ENCODE assay signal across 20 mouse cellular contexts in the genomic region with DNA sequence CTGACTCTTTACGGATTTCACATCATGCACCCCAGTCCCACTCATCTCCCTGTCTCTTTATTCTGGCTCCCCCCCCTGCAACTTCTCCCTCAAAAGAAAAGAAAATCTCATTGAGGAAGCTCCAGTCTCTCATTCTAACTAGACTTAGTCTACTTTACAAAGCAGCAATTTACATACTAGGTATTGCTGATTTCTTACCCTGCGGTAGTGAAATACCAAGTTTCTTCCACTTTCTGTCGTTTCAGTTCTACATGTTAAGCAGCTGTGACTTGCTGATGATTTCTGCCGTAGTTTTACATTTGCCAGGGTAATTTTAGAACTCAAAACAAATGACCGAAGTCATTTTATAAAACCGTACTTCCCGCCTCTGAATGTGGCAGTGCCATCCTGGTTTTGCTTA. TPM values are rescaled to one million over a fixed set of nuclear protein-coding genes. Genes with fewer than 3 reads are reported as not detected.
DNase-seq lines count a peak whose midpoint lies in the region; TF ChIP-seq lines count a peak whose summit lies in the region.
"Had no signal": no experiment of that assay in that cellular context is flagged by ENCODE, and none has a peak within 500 bp of the region (broad histone marks: within the 10 kb centered on the region; RNA-seq: fewer than 3 reads in every experiment).

No protein-coding gene starts in this region.

- H3K9ac ChIP-seq in CH12.LX (ENCODE audit: insufficient read depth, low read depth), result no peak overlapping the region

- TF ChIP-seq RAD21 in CH12.LX (IDR thresholded peaks at IDR 0.05; ENCODE audit: low read depth, low read length), result no peak; the same call in 1 of the 2 replicates

- peak; percentile 82 for TF ChIP-seq EP300 in CH12.LX (IDR thresholded peaks at IDR 0.05; ENCODE audit: low read length)

- H3K4me3 ChIP-seq in CH12.LX (replicated peaks in 1 of 3; ENCODE audit: low read depth in 2 of 3, low read length in 2 of 3, poor library complexity in 1 of 3), result no peak overlapping the region

- in situ Hi-C loops in CH12.LX (cut with MboI; ENCODE audit: low pct_ligation_motif_present, low pct_unique_long_range_greater_than_20kb, low sequenced_read_pairs), result no loop called here

- no peak for TF ChIP-seq POLR2A in CH12.LX (IDR thresholded peaks at IDR 0.05; ENCODE audit: low read depth, low read length)

- H3K4me2 ChIP-seq in CH12.LX (ENCODE audit: insufficient read depth, low read depth, poor library complexity, severe bottlenecking), result peak overlapping the region; percentile 71; the same call in 1 of the 2 replicates

- 0 out of 2 replicates have a peak overlapping the region, but pooled peaks have one; percentile 49 for H3K27ac ChIP-seq in CH12.LX (ENCODE audit: insufficient read depth, low read depth)

- H3K27me3 ChIP-seq in CH12.LX (replicated peaks), result no peaks in the 10 kb centered on the region
- H3K27me3 ChIP-seq: Patski had no signal

- peak; percentile 83 for DNase-seq in A20 (ENCODE audit: low read depth, low spot score)
- peak; percentile 73 for DNase-seq in CH12.LX (ENCODE audit: extremely low read depth)
- no peak for DNase-seq in cerebellum, postnatal 36 days
- no peak for DNase-seq in adrenal gland, adult 8-10 months
- DNase-seq: adrenal gland, adult 2 months; adrenal gland, postnatal 10 days; adrenal gland, postnatal 14 days; adrenal gland, postnatal 25 days; adrenal gland, postnatal 36 days; B cell, adult 2 months; cerebellum, adult 11 months; cerebellum, adult 11-12 months; cerebellum, adult 18-20 months; cerebellum, adult 2 months; cerebellum, adult 8-10 months; cerebellum, adult 9-10 months had no signal

- H3K36me3 ChIP-seq in CH12.LX (replicated peaks in 1 of 2; ENCODE audit: control insufficient read depth in 1 of 2, insufficient read depth in 1 of 2, low read length in 1 of 2), result no peaks in the 10 kb centered on the region

- peaks cover 10% of the 10 kb centered on the region for H3K9me3 ChIP-seq in CH12.LX (replicated peaks; ENCODE audit: low read length)
- H3K9me3 ChIP-seq: G1E had no signal

- peaks cover 8 to 42% of the 10 kb centered on the region in 2 experiments for H3K4me1 ChIP-seq in CH12.LX (ENCODE audit: control insufficient read depth in 1 of 2, insufficient read depth in 2 of 2)

- no peak for TF ChIP-seq CTCF in CH12.LX (conservative IDR thresholded peaks at IDR 0.05 in 1 of 2, IDR thresholded peaks at IDR 0.05 in 1 of 2; ENCODE audit: low read depth in 2 of 2, low read length in 2 of 2)

- dilution Hi-C loops in CH12.LX (cut with MboI; ENCODE audit: extremely low pct_ligation_motif_present, extremely low pct_unique_long_range_greater_than_20kb, low sequenced_read_pairs), result no loop called here

- no peaks in the 10 kb centered on the region; the same call in 1 of the 2 replicates for H3K79me2 ChIP-seq in CH12.LX (replicated peaks; ENCODE audit: control insufficient read depth, extremely low read depth, insufficient read depth, poor library complexity, severe bottlenecking)

TF ChIP-seq in CH12.LX, 34 proteins besides CTCF, POLR2A, EP300 and RAD21:
- TF ChIP-seq MYC (IDR thresholded peaks at IDR 0.05; ENCODE audit: low read depth, low read length) (no peak), MEF2A (IDR thresholded peaks at IDR 0.05; ENCODE audit: borderline replicate concordance, low read depth, low read length) (peak; percentile 79; the same call in 1 of the 2 replicates), E2F4 (IDR thresholded peaks at IDR 0.05; ENCODE audit: insufficient replicate concordance, low read depth, low read length) (0 out of 2 replicates have a peak, but pooled peaks have one; percentile 27), RCOR1 (conservative IDR thresholded peaks at IDR 0.05; ENCODE audit: low read depth, low read length) (peak; percentile 74; the same call in 1 of the 2 replicates), UBTF (IDR thresholded peaks at IDR 0.05; ENCODE audit: low read depth, low read length) (no peak), GABPA (IDR thresholded peaks at IDR 0.05; ENCODE audit: insufficient replicate concordance, low read depth, low read length) (no peak), BHLHE40 (IDR thresholded peaks at IDR 0.05; ENCODE audit: low read depth, low read length) (no peak), JUN (IDR thresholded peaks at IDR 0.05; ENCODE audit: insufficient read depth, low read depth, low read length) (no peak), NELFE (IDR thresholded peaks at IDR 0.05; ENCODE audit: low read depth, low read length) (no peak), PAX5 (IDR thresholded peaks at IDR 0.05; ENCODE audit: low read length) (no peak), IRF4 (IDR thresholded peaks at IDR 0.05; ENCODE audit: low read depth, low read length) (peak; percentile 87), ZC3H11A (IDR thresholded peaks at IDR 0.05; ENCODE audit: low read depth, low read length) (no peak), JUND (conservative IDR thresholded peaks at IDR 0.05; ENCODE audit: low read depth, low read length) (0 out of 2 replicates have a peak, but pooled peaks have one; percentile 20), NRF1 (IDR thresholded peaks at IDR 0.05; ENCODE audit: low read depth, low read length) (no peak), TCF12 (IDR thresholded peaks at IDR 0.05; ENCODE audit: low read depth, low read length) (no peak; the same call in 1 of the 2 replicates), ZNF384 (IDR thresholded peaks at IDR 0.05; ENCODE audit: low read depth, low read length) (no peak), MAX (IDR thresholded peaks at IDR 0.05; ENCODE audit: low read length) (no peak), TBP (conservative IDR thresholded peaks at IDR 0.05; ENCODE audit: low read depth, low read length) (no peak), USF2 (conservative IDR thresholded peaks at IDR 0.05; ENCODE audit: low read depth, low read length) (no peak), MAFK (IDR thresholded peaks at IDR 0.05; ENCODE audit: insufficient replicate concordance, low read length) (peak; percentile 64; the same call in 1 of the 2 replicates), KAT2A (IDR thresholded peaks at IDR 0.05; ENCODE audit: insufficient replicate concordance, low read length) (no peak), SMC3 (IDR thresholded peaks at IDR 0.05; ENCODE audit: low read depth, low read length) (no peak), USF1 (IDR thresholded peaks at IDR 0.05; ENCODE audit: low read depth, low read length) (no peak), ETS1 (conservative IDR thresholded peaks at IDR 0.05; ENCODE audit: low read depth, low read length) (peak; percentile 64), CHD1 (IDR thresholded peaks at IDR 0.05; ENCODE audit: low read depth, low read length) (no peak), SIN3A (IDR thresholded peaks at IDR 0.05; ENCODE audit: low read length) (no peak), MAZ (IDR thresholded peaks at IDR 0.05; ENCODE audit: low read depth, low read length) (no peak), ELF1 (IDR thresholded peaks at IDR 0.05; ENCODE audit: low read depth, low read length) (peak; percentile 28; the same call in 1 of the 2 replicates)

RNA-seq across cellular contexts. Expression of a gene that starts 8.2 kb away (rescaled TPM):
- total RNA-seq in CH12.LX (2012; rRNA removed), result not detected in 2 replicates
- total RNA-seq in CH12.LX (2014; rRNA removed), result not detected in 2 replicates
- not detected in 2 replicates for polyA plus RNA-seq in CH12.LX (2012; ENCODE audit: insufficient read length, low read depth)
- total RNA-seq in adrenal gland, adult 8-10 months (2022), result 1 to 10 TPM in 1 of 4 experiments, not detected in 3; 2.4 TPM
- total RNA-seq: G1E had no signal
- polyA plus RNA-seq: activated CD4-positive, CD25-positive, alpha-beta regulatory T cell, adult 4 months; CD4-positive, CD25-positive, alpha-beta regulatory T cell, adult 4 months had no signal

RNA-seq across cellular contexts. Expression of a gene that starts 8.9 kb away (rescaled TPM):
- total RNA-seq in CH12.LX (2012; rRNA removed) (3.4 and 4.5 TPM in 2 replicates), CH12.LX (2014; rRNA removed) (4.3 and 4.9 TPM in 2 replicates)
- polyA plus RNA-seq in CH12.LX (2012; ENCODE audit: insufficient read length, low read depth), result 4.9 and 5.1 TPM in 2 replicates
- total RNA-seq in adrenal gland, adult 8-10 months (2022), result 10 to 100 TPM; 19.0 to 25.4 (median 21.1) TPM

Comparison
In these comparisons a context has a peak if more than half of its experiments do, and no peak if none do; other contexts are left out.
1. DNase-seq: peak in A20 (single experiment) and CH12.LX (single experiment); none in cerebellum, postnatal 36 days (0 of 2) and adrenal gland, adult 8-10 months (single experiment).